Mouse (Mus musculus): ENCODE measurements around the gene Zbtb43. TPM values are rescaled to one million over a fixed set of nuclear protein-coding genes. Genes with fewer than 3 reads are reported as not detected.

Zbtb43 gene
- polyA plus RNA-seq, 1 experiment from 2014 or later, result 31.2 TPM

DNA sequence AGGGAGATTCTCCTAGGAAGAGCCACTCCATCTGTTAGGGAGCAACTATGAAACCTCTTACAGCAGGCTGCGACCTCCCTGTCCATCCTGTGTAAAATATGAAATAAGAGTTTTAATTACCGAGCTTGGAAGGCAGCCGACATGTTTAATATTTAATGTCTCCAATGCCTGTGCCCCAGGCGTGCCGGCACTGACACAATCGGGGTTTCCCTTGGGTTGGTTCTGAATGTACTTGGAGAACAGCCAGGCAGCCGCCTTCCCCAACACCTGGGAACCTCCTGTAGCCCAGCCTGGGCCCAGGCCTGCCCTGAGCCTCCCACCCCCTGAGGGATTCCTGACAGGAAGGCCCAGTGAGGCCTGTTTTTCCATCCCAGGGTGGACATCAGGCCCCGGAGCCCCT, 19.0 kb upstream of the Zbtb43 start:
- H3K36me3 ChIP-seq (ENCODE audit: control insufficient read depth, insufficient read depth, low read length), result no peaks in the 10 kb centered on the region
- 0 out of 2 replicates have a peak overlapping the region, but pooled peaks have one; percentile 24 for H3K9ac ChIP-seq (ENCODE audit: low read depth, low read length)
- DNase-seq (ENCODE audit: low spot score) (peak; percentile 12), ATAC-seq (ENCODE audit: low FRiP score) (no peak)
- no peaks in the 10 kb centered on the region for H3K9me3 ChIP-seq (ENCODE audit: control insufficient read depth, low read length)
- H3K27ac ChIP-seq (ENCODE audit: low read depth, low read length), result no peak overlapping the region
- 77% methylated on average over 8 of the region's 8 CpGs for WGBS
- no peaks in the 10 kb centered on the region for H3K27me3 ChIP-seq (ENCODE audit: control insufficient read depth, insufficient read depth, low read length)
- H3K4me1 ChIP-seq (replicated peaks; ENCODE audit: control insufficient read depth, insufficient read depth, low read length), result 0 out of 2 replicates have a peak, but pooled peaks cover 2% of the 10 kb centered on the region
- no peak overlapping the region for H3K4me2 ChIP-seq (replicated peaks; ENCODE audit: low read depth, low read length)
- H3K4me3 ChIP-seq (ENCODE audit: low read depth, low read length), result no peak overlapping the region

GRCm38 (mm10) chr2:33486866-33487265, 18.5 kb upstream of the Zbtb43 start:
- H3K36me3 ChIP-seq (ENCODE audit: control insufficient read depth, insufficient read depth, low read length), result no peaks in the 10 kb centered on the region
- H3K4me3 ChIP-seq (ENCODE audit: low read depth, low read length), result no peak overlapping the region
- 0 out of 2 replicates have a peak overlapping the region, but pooled peaks have one; percentile 24 for H3K9ac ChIP-seq (ENCODE audit: low read depth, low read length)
- H3K27ac ChIP-seq (ENCODE audit: low read depth, low read length), result no peak overlapping the region
- no peak for ATAC-seq (ENCODE audit: low FRiP score)
- no peaks in the 10 kb centered on the region for H3K9me3 ChIP-seq (ENCODE audit: control insufficient read depth, low read length)
- H3K4me1 ChIP-seq (replicated peaks; ENCODE audit: control insufficient read depth, insufficient read depth, low read length), result 0 out of 2 replicates have a peak, but pooled peaks cover 2% of the 10 kb centered on the region
- H3K27me3 ChIP-seq (ENCODE audit: control insufficient read depth, insufficient read depth, low read length), result no peaks in the 10 kb centered on the region
- DNase-seq (ENCODE audit: low spot score), result peak; percentile 88
- 9% methylated on average over 9 of the region's 9 CpGs for WGBS
- no peak overlapping the region for H3K4me2 ChIP-seq (replicated peaks; ENCODE audit: low read depth, low read length)

DNA sequence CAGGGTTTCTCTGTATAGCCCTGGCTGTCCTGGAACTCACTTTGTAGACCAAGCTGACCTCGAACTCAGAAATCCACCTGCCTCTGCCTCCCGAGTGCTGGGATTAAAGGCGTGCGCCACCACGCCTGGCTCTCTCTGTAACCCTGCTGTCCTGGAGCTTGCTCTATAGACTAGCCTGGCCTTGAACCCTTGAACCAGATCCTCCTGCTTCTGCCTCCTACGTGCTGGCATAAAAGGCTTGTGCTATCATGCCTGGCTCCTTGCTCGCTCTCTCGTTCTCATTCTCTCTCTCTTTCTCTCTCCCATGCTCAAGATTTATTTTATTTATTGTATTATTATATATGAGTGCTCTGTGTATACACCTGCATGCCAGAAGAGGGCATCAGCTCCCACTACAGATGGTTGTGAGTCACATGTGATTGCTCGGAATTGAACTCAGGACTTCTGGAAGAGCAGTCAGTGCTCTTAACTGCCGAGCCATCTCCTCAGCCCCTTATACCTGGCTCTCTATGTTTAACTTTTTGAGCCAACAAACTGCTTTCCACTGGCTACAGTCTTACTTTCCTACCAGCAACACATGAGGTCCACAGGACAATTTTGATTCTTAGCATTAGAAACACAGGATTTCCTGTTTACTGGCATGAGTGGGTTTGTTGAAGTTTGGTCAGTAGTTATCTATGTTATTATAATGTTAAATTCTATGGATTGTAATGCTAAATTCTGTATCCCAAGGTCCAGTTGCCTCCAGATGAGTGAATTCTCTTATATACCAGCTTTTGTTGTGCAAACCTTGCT, 9.8 kb upstream of the Zbtb43 start:
- Histone ChIP-seq H3K27ac (ENCODE audit: low read depth, low read length) (no peak overlapping the region), H3K4me2 (replicated peaks; ENCODE audit: low read depth, low read length) (no peak overlapping the region), H3K36me3 (ENCODE audit: control insufficient read depth, insufficient read depth, low read length) (no peaks in the 10 kb centered on the region), H3K9ac (ENCODE audit: low read depth, low read length) (no peak overlapping the region), H3K9me3 (ENCODE audit: control insufficient read depth, low read length) (no peaks in the 10 kb centered on the region), H3K4me3 (ENCODE audit: low read depth, low read length) (no peak overlapping the region), H3K27me3 (ENCODE audit: control insufficient read depth, insufficient read depth, low read length) (no peaks in the 10 kb centered on the region), H3K4me1 (replicated peaks; ENCODE audit: control insufficient read depth, insufficient read depth, low read length) (no peaks in the 10 kb centered on the region)
- WGBS, result 91% methylated on average over 10 of the region's 10 CpGs
- no peak for DNase-seq (ENCODE audit: low spot score)
- ATAC-seq (ENCODE audit: low FRiP score), result no peak

DNA sequence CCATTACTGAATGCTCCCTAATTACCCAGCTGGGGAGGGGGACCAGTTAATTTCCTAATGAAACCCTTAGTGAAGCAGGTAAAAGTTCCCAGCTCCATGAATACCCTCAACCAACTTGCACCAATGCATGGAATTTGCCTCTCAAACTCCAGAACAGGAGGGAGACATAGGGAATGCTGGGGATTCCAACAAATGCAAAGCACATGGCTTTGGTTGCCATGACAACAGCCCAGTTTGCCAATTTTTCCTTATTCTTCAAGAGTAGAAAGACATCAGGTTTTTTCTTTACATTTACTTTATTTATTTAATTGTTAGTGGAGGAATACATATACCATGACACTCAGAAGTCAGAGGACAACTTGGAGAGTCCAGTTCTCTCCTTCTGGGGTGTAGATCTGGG, 7.6 kb upstream of the Zbtb43 start:
- H3K9ac ChIP-seq (ENCODE audit: low read depth, low read length), result no peak overlapping the region
- no peaks in the 10 kb centered on the region for H3K9me3 ChIP-seq (ENCODE audit: control insufficient read depth, low read length)
- H3K4me3 ChIP-seq (ENCODE audit: low read depth, low read length), result no peak overlapping the region
- H3K4me2 ChIP-seq (replicated peaks; ENCODE audit: low read depth, low read length), result no peak overlapping the region
- ATAC-seq (ENCODE audit: low FRiP score) (no peak), DNase-seq (ENCODE audit: low spot score) (no peak)
- no peaks in the 10 kb centered on the region for H3K27me3 ChIP-seq (ENCODE audit: control insufficient read depth, insufficient read depth, low read length)
- H3K4me1 ChIP-seq (replicated peaks; ENCODE audit: control insufficient read depth, insufficient read depth, low read length), result no peaks in the 10 kb centered on the region
- no peak overlapping the region for H3K27ac ChIP-seq (ENCODE audit: low read depth, low read length)
- no peaks in the 10 kb centered on the region for H3K36me3 ChIP-seq (ENCODE audit: control insufficient read depth, insufficient read depth, low read length)

DNA sequence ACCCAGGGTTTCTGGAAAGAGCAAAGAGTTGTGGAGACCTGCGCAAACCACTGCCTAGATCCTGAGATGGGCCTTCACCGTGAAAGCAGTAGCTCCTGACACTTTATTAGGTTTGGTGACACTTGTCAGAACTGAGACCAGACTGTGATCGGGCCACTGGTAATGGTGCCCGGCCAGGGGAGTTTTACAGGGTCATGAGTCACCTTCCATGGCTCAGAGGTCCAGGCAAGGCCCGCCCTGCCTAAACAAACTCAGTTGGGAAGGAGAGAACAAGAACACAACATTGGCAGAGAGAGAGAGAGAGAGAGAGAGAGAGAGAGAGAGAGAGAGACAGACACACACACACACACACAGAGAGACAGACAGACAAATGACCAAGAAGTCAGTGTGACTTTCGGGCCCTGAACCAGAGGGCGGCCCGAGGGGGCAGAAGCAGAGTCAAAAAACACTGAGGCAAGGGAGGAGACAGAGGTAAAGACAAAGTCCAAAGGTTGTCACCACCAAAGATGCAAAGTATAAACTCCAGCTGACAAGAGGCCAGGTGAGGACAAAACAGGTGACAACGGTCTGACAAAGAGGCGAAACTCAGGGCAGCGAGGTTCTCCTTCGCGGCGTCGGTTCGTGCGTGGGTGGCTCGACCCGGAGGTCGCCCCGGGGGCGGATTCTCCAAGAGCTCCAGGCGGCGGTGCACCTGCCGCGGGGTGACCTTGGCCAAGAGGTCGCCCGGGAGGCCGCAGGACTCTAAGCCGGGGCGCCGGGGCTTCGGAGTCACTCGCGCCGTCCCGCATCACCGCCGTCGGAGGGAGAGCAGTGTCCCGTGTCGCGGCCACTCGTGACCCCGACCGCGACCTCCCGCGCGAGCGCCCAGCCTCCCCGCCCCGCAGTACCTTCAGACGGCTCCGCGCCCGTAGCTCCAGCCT, 553 bp downstream of the Zbtb43 start:
- DNase-seq (ENCODE audit: low spot score) (no peak), ATAC-seq (ENCODE audit: low FRiP score) (peak; percentile 53)
- Histone ChIP-seq H3K4me2 (replicated peaks; ENCODE audit: low read depth, low read length) (peak overlapping the region; percentile 83), H3K4me3 (ENCODE audit: low read depth, low read length) (peak overlapping the region; percentile 96), H3K4me1 (replicated peaks; ENCODE audit: control insufficient read depth, insufficient read depth, low read length) (peaks cover 4% of the 10 kb centered on the region; the same call in 1 of the 2 replicates), H3K9ac (ENCODE audit: low read depth, low read length) (peak overlapping the region; percentile 91), H3K27ac (ENCODE audit: low read depth, low read length) (no peak overlapping the region), H3K27me3 (ENCODE audit: control insufficient read depth, insufficient read depth, low read length) (no peaks in the 10 kb centered on the region), H3K36me3 (ENCODE audit: control insufficient read depth, insufficient read depth, low read length) (no peaks in the 10 kb centered on the region), H3K9me3 (ENCODE audit: control insufficient read depth, low read length) (no peaks in the 10 kb centered on the region)
- WGBS, result 6% methylated on average over 54 of the region's 57 CpGs

DNA sequence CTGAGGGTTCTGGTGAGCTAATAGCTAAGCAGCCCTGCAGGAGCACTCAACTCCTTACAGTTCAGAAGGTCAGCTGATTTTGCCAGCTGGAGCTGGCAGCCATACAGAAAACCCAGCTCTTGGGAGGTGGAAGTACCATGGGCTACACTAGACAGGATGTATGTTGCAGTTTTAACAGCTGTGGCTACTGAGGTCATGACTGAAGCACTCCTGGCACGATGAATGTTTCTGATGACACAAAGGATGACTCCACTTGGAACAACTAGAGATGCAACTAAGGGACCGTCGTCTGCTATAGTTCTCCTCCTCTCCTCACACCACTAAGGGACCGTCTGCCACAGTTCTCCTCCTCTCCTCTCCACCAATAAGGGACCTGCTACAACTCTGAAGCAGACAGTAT, 2.4 kb downstream of the Zbtb43 start:
- ATAC-seq (ENCODE audit: low FRiP score), result no peak
- no peak for DNase-seq (ENCODE audit: low spot score)
- Histone ChIP-seq H3K4me2 (replicated peaks; ENCODE audit: low read depth, low read length) (no peak overlapping the region), H3K9ac (ENCODE audit: low read depth, low read length) (no peak overlapping the region), H3K4me3 (ENCODE audit: low read depth, low read length) (no peak overlapping the region), H3K36me3 (ENCODE audit: control insufficient read depth, insufficient read depth, low read length) (no peaks in the 10 kb centered on the region), H3K9me3 (ENCODE audit: control insufficient read depth, low read length) (no peaks in the 10 kb centered on the region), H3K27me3 (ENCODE audit: control insufficient read depth, insufficient read depth, low read length) (no peaks in the 10 kb centered on the region), H3K27ac (ENCODE audit: low read depth, low read length) (no peak overlapping the region), H3K4me1 (replicated peaks; ENCODE audit: control insufficient read depth, insufficient read depth, low read length) (peaks cover 4% of the 10 kb centered on the region; the same call in 1 of the 2 replicates)
- 77% methylated on average over 4 of the region's 4 CpGs for WGBS

DNA sequence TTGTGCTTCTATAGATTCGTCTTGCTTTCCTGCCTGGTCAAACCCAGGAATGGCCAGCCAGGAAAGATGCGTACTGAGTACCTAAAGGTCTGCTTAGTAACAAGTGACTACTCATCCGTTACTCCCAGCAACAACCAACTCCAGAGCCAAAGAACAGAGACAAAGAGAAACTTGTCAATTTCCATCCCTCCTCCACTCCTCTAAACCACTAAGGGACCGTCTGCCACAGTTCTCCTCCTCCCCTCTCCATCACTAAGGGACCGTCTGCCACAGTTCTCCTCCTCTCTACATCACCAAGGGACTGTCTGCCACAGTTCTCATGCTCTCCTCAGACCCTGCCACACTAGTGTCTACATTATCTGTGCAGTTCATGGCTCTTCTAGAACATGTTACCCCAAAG, 3.1 kb downstream of the Zbtb43 start:
- H3K36me3 ChIP-seq (ENCODE audit: control insufficient read depth, insufficient read depth, low read length), result no peaks in the 10 kb centered on the region
- peaks cover 4% of the 10 kb centered on the region; the same call in 1 of the 2 replicates for H3K4me1 ChIP-seq (replicated peaks; ENCODE audit: control insufficient read depth, insufficient read depth, low read length)
- H3K27me3 ChIP-seq (ENCODE audit: control insufficient read depth, insufficient read depth, low read length), result no peaks in the 10 kb centered on the region
- H3K4me2 ChIP-seq (replicated peaks; ENCODE audit: low read depth, low read length), result no peak overlapping the region
- H3K9ac ChIP-seq (ENCODE audit: low read depth, low read length), result no peak overlapping the region
- no peak overlapping the region for H3K27ac ChIP-seq (ENCODE audit: low read depth, low read length)
- H3K4me3 ChIP-seq (ENCODE audit: low read depth, low read length), result no peak overlapping the region
- no peak for ATAC-seq (ENCODE audit: low FRiP score)
- H3K9me3 ChIP-seq (ENCODE audit: control insufficient read depth, low read length), result no peaks in the 10 kb centered on the region
- WGBS, result 62% methylated on average over 5 of the region's 5 CpGs
- no peak for DNase-seq (ENCODE audit: low spot score)

- Histone ChIP-seq H3K4me2 (replicated peaks; ENCODE audit: low read depth, low read length) (no peak overlapping the region), H3K27ac (ENCODE audit: low read depth, low read length) (no peak overlapping the region), H3K9ac (ENCODE audit: low read depth, low read length) (no peak overlapping the region), H3K4me3 (ENCODE audit: low read depth, low read length) (no peak overlapping the region), H3K36me3 (ENCODE audit: control insufficient read depth, insufficient read depth, low read length) (0 out of 2 replicates have a peak, but pooled peaks cover 2% of the 10 kb centered on the region), H3K9me3 (ENCODE audit: control insufficient read depth, low read length) (no peaks in the 10 kb centered on the region), H3K27me3 (ENCODE audit: control insufficient read depth, insufficient read depth, low read length) (no peaks in the 10 kb centered on the region), H3K4me1 (replicated peaks; ENCODE audit: control insufficient read depth, insufficient read depth, low read length) (no peaks in the 10 kb centered on the region; the same call in 1 of the 2 replicates)
- no peak for ATAC-seq (ENCODE audit: low FRiP score)
- no peak for DNase-seq (ENCODE audit: low spot score)
- WGBS, result 90% methylated on average over 7 of the region's 7 CpGs
These were observed 6.3 kb downstream of the Zbtb43 start for GRCm38 (mm10) chr2:33462066-33462465.

Measured in hindbrain, embryonic 11.5 days (tissue).